Mouse (Mus musculus) hindbrain, postnatal 0 days (tissue): Measurements from ENCODE around the gene Mrpl38. TPM values are rescaled to one million over a fixed set of nuclear protein-coding genes. Genes with fewer than 3 reads are reported as not detected.

Source experiments
- ATAC-seq: fragments of 200-750 bp; cut with Nextera tagmentation; 2 replicates; pipeline ENCODE4 v1.8.0; 2017; ENCODE audit warnings: mild to moderate bottlenecking, moderate TSS enrichment, moderate library complexity
- DNase-seq: peaks from one replicate; pipeline ENCODE4 v3.0.0-alpha.2; 2015; ENCODE audit warnings: low spot score
- H3K27ac ChIP-seq: fragments of 300-500 bp; sonication (generic); 2 replicates; pipeline ENCODE4 v1.5.1; 2014; ENCODE audit warnings: mild to moderate bottlenecking
- H3K27me3 ChIP-seq: fragments of 300-500 bp; sonication (generic); 2 replicates; pipeline ENCODE4 v1.6.1; 2014; ENCODE audit warnings: low read length, mixed read lengths; ENCODE audit not compliant: insufficient read depth
- H3K36me3 ChIP-seq: fragments of 300-500 bp; sonication (generic); 2 replicates; pipeline ENCODE4 v1.6.1; 2014; ENCODE audit warnings: low read length, mixed read lengths; ENCODE audit not compliant: insufficient read depth
- H3K4me1 ChIP-seq: fragments of 300-500 bp; sonication (generic); 2 replicates; pipeline ENCODE4 v1.6.1; 2014; ENCODE audit warnings: antibody characterized with exemption, low read length, mixed read lengths; ENCODE audit not compliant: insufficient read depth
- H3K4me2 ChIP-seq: fragments of 300-500 bp; sonication (generic); 2 replicates; pipeline ENCODE4 v1.6.1; 2014; ENCODE audit warnings: low read depth, mild to moderate bottlenecking, low read length, moderate library complexity, mixed read lengths
- H3K4me3 ChIP-seq: fragments of 300-500 bp; sonication (generic); 2 replicates; pipeline ENCODE4 v1.5.1; 2014; ENCODE audit warnings: low read length
- H3K9ac ChIP-seq: fragments of 300-500 bp; sonication (generic); replicated peaks from 2 replicates; pipeline ENCODE4 v1.6.1; 2014; ENCODE audit warnings: mild to moderate bottlenecking, low read length, moderate library complexity, mixed read lengths
- H3K9me3 ChIP-seq: fragments of 300-500 bp; sonication (generic); 2 replicates; pipeline ENCODE4 v1.6.1; 2016; ENCODE audit warnings: low read length, mixed read lengths
- CTCF ChIP-seq: IDR thresholded peaks from 2 replicates; pipeline ENCODE4 v1.5.1; 2016; ENCODE audit warnings: antibody characterized with exemption, control low read depth, low read depth
- WGBS: fragments of 180-500 bp; shearing (Covaris S2); extraction: QIAGEN DNeasy Blood & Tissue Kit; methylation state at CpG from one replicate; pipeline ENCODE4 v1.1.7; 2014; 5-methylcytosine and 5-hydroxymethylcytosine counted together
- polyA plus RNA-seq: library from polyadenylated mRNA; unstranded; fragments of >200 nt; fragmentation: Nextera tagmentation; extraction: Ambion mirVana; gene quantifications from 2 replicates; pipeline ENCODE4 v1.2.1, GENCODE M21; 2015
- total RNA-seq: library from RNA; depleted of rRNA; stranded (reverse); fragments of >200 nt; gene quantifications from 2 replicates; pipeline ENCODE4 v1.2.3, GENCODE M21; 2014

Gene Mrpl38
- total and polyA plus RNA-seq, 2 experiments from 2014 or later = 71.9 to 94.0 TPM

GRCm38 (mm10) chr11:116132366-116133333, 6.0 kb downstream of the Mrpl38 start:
- Histone ChIP-seq H3K4me3 (no peak overlapping the region), H3K27ac (no peak overlapping the region), H3K4me2 (no peak overlapping the region), H3K4me1 (peaks cover 16% of the 10 kb centered on the region), H3K36me3 (peaks cover 3% of the 10 kb centered on the region; the same call in 1 of the 2 replicates), H3K27me3 (no peaks in the 10 kb centered on the region), H3K9me3 (no peaks in the 10 kb centered on the region), H3K9ac (no peak overlapping the region)
- DNase-seq = peak; percentile 35
- peak; percentile 55 for TF ChIP-seq CTCF
- 82% methylated on average over 16 of the region's 16 CpGs for WGBS
- ATAC-seq = no peak

- Histone ChIP-seq H3K27ac (peak overlapping the region; percentile 91), H3K36me3 (peaks cover 3% of the 10 kb centered on the region; the same call in 1 of the 2 replicates), H3K4me2 (peak overlapping the region; percentile 65), H3K4me3 (peak overlapping the region; percentile 47), H3K9me3 (no peaks in the 10 kb centered on the region), H3K9ac (peak overlapping the region; percentile 68; the same call in 1 of the 2 replicates), H3K27me3 (no peaks in the 10 kb centered on the region), H3K4me1 (peaks cover 20% of the 10 kb centered on the region)
- DNase-seq (no peak), ATAC-seq (no peak)
- TF ChIP-seq CTCF = no peak
- 76% methylated on average over 15 of the region's 15 CpGs for WGBS
These were observed 7.1 kb downstream of the Mrpl38 start for GRCm38 (mm10) chr11:116131349-116132170.

GRCm38 (mm10) chr11:116130488-116131205, 8.0 kb downstream of the Mrpl38 start, which contains the start of gene Trim65:
Trim65 (minus strand) TSS chr11:116131128.
- peaks cover 20% of the 10 kb centered on the region for H3K4me1 ChIP-seq
- H3K4me2 ChIP-seq = peak within 1 kb of the TSS; percentile 65
- H3K4me3 ChIP-seq = peak within 1 kb of the TSS; percentile 47
- H3K27me3 ChIP-seq = no peaks in the 10 kb centered on the region
- no peaks in the 10 kb centered on the region for H3K9me3 ChIP-seq
- peaks cover 11% of the 10 kb centered on the region for H3K36me3 ChIP-seq
- peak within 1 kb of the TSS; percentile 91 for H3K27ac ChIP-seq
- peak; percentile 75 for TF ChIP-seq CTCF
- peak; percentile 96 for DNase-seq
- ATAC-seq = peak; percentile 89
- under 1% methylated on average over 69 of the region's 69 CpGs for WGBS
- peak within 1 kb of the TSS; percentile 68 for H3K9ac ChIP-seq

GRCm38 (mm10) chr11:116129993-116130487, 8.6 kb downstream of the Mrpl38 start:
- no peak for TF ChIP-seq CTCF
- Histone ChIP-seq H3K9me3 (no peaks in the 10 kb centered on the region), H3K4me3 (peak overlapping the region; percentile 47), H3K36me3 (peaks cover 14% of the 10 kb centered on the region), H3K4me2 (peak overlapping the region; percentile 65), H3K9ac (peak overlapping the region; percentile 68), H3K27ac (peak overlapping the region; percentile 91), H3K27me3 (no peaks in the 10 kb centered on the region), H3K4me1 (peaks cover 20% of the 10 kb centered on the region)
- 26% methylated on average over 8 of the region's 8 CpGs for WGBS
- DNase-seq (peak; percentile 34), ATAC-seq (peak; percentile 24)

GRCm38 (mm10) chr11:116129091-116129790, 9.4 kb downstream of the Mrpl38 start:
- peak overlapping the region; percentile 68; the same call in 1 of the 2 replicates for H3K9ac ChIP-seq
- no peaks in the 10 kb centered on the region for H3K9me3 ChIP-seq
- ATAC-seq (no peak), DNase-seq (no peak)
- 78% methylated on average over 9 of the region's 9 CpGs for WGBS
- H3K4me3 ChIP-seq = no peak overlapping the region
- TF ChIP-seq CTCF = no peak
- H3K27me3 ChIP-seq = no peaks in the 10 kb centered on the region
- peak overlapping the region; percentile 91; the same call in 1 of the 2 replicates for H3K27ac ChIP-seq
- peaks cover 14% of the 10 kb centered on the region for H3K36me3 ChIP-seq
- peaks cover 20% of the 10 kb centered on the region for H3K4me1 ChIP-seq
- peak overlapping the region; percentile 65 for H3K4me2 ChIP-seq
